Mouse (Mus musculus) megakaryocyte-erythroid progenitor cell, adult 5-6 weeks (primary cell): Measurements from ENCODE around the gene Exoc6b. TPM values are rescaled to one million over a fixed set of nuclear protein-coding genes. Genes with fewer than 3 reads are reported as not detected.
A peak's percentile ranks its signal among the peaks of the same experiment; 100 is the strongest.

ENCODE experiments used
- ATAC-seq: replicated peaks from 2 replicates; pipeline ENCODE4 v1.8.0; 2016; ENCODE audit warnings: mild to moderate bottlenecking, inconsistent platforms; ENCODE audit not compliant: severe bottlenecking, poor library complexity, low FRiP score, low TSS enrichment
- total RNA-seq, 2 experiments: library from RNA; stranded (forward) in 1 of 2; stranded (reverse) in 1 of 2; fragments of 200-1000, 215-1000 nt in 1 of 2; fragments of >200 nt in 1 of 2; fragmentation: Nextera tagmentation in 1 of 2; gene quantifications; 2 replicates each; pipeline ENCODE4 v1.2.3; 2014 to 2017

The Exoc6b gene
- total RNA-seq, 2 experiments from 2014 or later: 6.5 to 8.5 TPM

- ATAC-seq: no peak
Observed at GRCm38 (mm10) chr6:84752806-84753420, 316.4 kb downstream of the Exoc6b start.

- ATAC-seq: no peak
Observed at GRCm38 (mm10) chr6:84751409-84751808, 317.9 kb downstream of the Exoc6b start.

GRCm38 (mm10) chr6:84746847-84747395, 322.4 kb downstream of the Exoc6b start:
- ATAC-seq: no peak

- no peak for ATAC-seq
Observed at GRCm38 (mm10) chr6:84746193-84746846, 323.0 kb downstream of the Exoc6b start.

- no peak for ATAC-seq
Observed at GRCm38 (mm10) chr6:84745570-84745969, 323.7 kb downstream of the Exoc6b start.

- no peak for ATAC-seq
Observed at GRCm38 (mm10) chr6:84742227-84742626, 327.1 kb downstream of the Exoc6b start.

GRCm38 (mm10) chr6:84736942-84737341, 332.4 kb downstream of the Exoc6b start:
- ATAC-seq: peak; percentile 87

- no peak for ATAC-seq
Observed at GRCm38 (mm10) chr6:84726876-84727275, 342.4 kb downstream of the Exoc6b start.

- ATAC-seq: no peak
Observed at GRCm38 (mm10) chr6:84713171-84713570, 356.1 kb downstream of the Exoc6b start.

- ATAC-seq: no peak
Observed at GRCm38 (mm10) chr6:84710831-84711230, 358.5 kb downstream of the Exoc6b start.

- no peak for ATAC-seq
Observed at GRCm38 (mm10) chr6:84708631-84709030, 360.7 kb downstream of the Exoc6b start.

GRCm38 (mm10) chr6:84699579-84699978, 369.7 kb downstream of the Exoc6b start:
- no peak for ATAC-seq

GRCm38 (mm10) chr6:84698288-84698673, 371.0 kb downstream of the Exoc6b start:
- ATAC-seq: no peak

- peak; percentile 41; the same call in 1 of the 2 replicates for ATAC-seq
Observed at GRCm38 (mm10) chr6:84697474-84698287, 371.6 kb downstream of the Exoc6b start.

GRCm38 (mm10) chr6:84693844-84694243, 375.5 kb downstream of the Exoc6b start:
- no peak for ATAC-seq

GRCm38 (mm10) chr6:84693204-84693603, 376.1 kb downstream of the Exoc6b start:
- ATAC-seq: no peak

GRCm38 (mm10) chr6:84691907-84692306, 377.4 kb downstream of the Exoc6b start:
- ATAC-seq: no peak

- no peak for ATAC-seq
Observed at GRCm38 (mm10) chr6:84677770-84678169, 391.5 kb downstream of the Exoc6b start.

- no peak for ATAC-seq
Observed at GRCm38 (mm10) chr6:84674936-84675335, 394.4 kb downstream of the Exoc6b start.

- ATAC-seq: no peak; the same call in 1 of the 2 replicates
Observed at GRCm38 (mm10) chr6:84674136-84674535, 395.2 kb downstream of the Exoc6b start.
